Mouse (Mus musculus) embryonic fibroblast, embryonic 13.5 days (primary cell): ENCODE data around the gene Pknox2.

Experiments used
- CTCF ChIP-seq: IDR thresholded peaks from 2 replicates; pipeline ENCODE4 v1.5.1; 2011; ENCODE audit warnings: mild to moderate bottlenecking, control low read depth, low read length, moderate library complexity, borderline replicate concordance; ENCODE audit not compliant: insufficient read depth
- POLR2A ChIP-seq: IDR thresholded peaks from 2 replicates; pipeline ENCODE4 v1.6.1; 2011; ENCODE audit warnings: low read depth, mild to moderate bottlenecking, control low read depth, low read length, moderate library complexity

DNA sequence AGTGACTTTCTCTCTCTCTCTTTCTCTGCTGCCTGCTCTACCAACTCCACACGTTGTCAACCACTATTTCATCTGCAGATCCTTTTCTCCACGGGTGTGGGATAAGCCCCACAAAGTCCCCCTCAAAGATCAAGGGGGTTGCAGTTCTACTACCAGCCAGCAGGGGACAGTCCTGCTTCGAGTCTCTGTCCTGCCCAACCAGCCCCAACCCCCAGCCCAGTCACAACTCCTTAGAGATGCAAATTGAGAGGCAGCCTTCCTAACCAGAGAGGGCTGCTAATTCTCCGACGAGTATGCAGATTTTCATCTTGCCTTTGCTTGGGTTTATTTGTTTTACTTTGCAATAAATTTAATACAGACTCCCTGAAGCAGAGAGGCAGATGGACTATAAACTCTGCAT lies 29.9 kb upstream of the Pknox2 start:
- peak; percentile 51 for TF ChIP-seq CTCF
- TF ChIP-seq POLR2A: no peak
